Mouse (Mus musculus) neural tube, embryonic 14.5 days (tissue): ENCODE measurements around the gene Tmem117. TPM values are rescaled to one million over a fixed set of nuclear protein-coding genes. Genes with fewer than 3 reads are reported as not detected.

ENCODE experiments used
- ATAC-seq: fragments of 200-750 bp; cut with Nextera tagmentation; 2 replicates; pipeline ENCODE4 v1.8.0; 2017; ENCODE audit warnings: low read depth, mild to moderate bottlenecking, moderate TSS enrichment, moderate library complexity
- H3K27ac ChIP-seq: fragments of 300-500 bp; sonication (generic); 2 replicates; pipeline ENCODE4 v1.5.1; 2014; ENCODE audit warnings: low read depth, mild to moderate bottlenecking, control low read depth, low read length, moderate library complexity, mixed read lengths
- H3K27me3 ChIP-seq: fragments of 300-500 bp; sonication (generic); 2 replicates; pipeline ENCODE4 v1.6.1; 2014; ENCODE audit warnings: low read length; ENCODE audit not compliant: control insufficient read depth, insufficient read depth
- H3K36me3 ChIP-seq: fragments of 300-500 bp; sonication (generic); 2 replicates; pipeline ENCODE4 v1.6.1; 2014; ENCODE audit warnings: low read length, mixed read lengths; ENCODE audit not compliant: control insufficient read depth, insufficient read depth
- H3K4me1 ChIP-seq: fragments of 300-500 bp; sonication (generic); 2 replicates; pipeline ENCODE4 v1.6.1; 2014; ENCODE audit warnings: low read length; ENCODE audit not compliant: control insufficient read depth, insufficient read depth
- H3K4me2 ChIP-seq: fragments of 300-500 bp; sonication (generic); 2 replicates; pipeline ENCODE4 v1.6.1; 2014; ENCODE audit warnings: mild to moderate bottlenecking, low read depth, low read length, control low read depth
- H3K4me3 ChIP-seq: fragments of 300-500 bp; sonication (generic); 2 replicates; pipeline ENCODE4 v1.5.1; 2014; ENCODE audit warnings: low read depth, low read length, control low read depth, mixed read lengths
- H3K9ac ChIP-seq: fragments of 300-500 bp; sonication (generic); replicated peaks from 2 replicates; pipeline ENCODE4 v1.6.1; 2014; ENCODE audit warnings: low read depth, mild to moderate bottlenecking, control low read depth, low read length, mixed read lengths
- H3K9me3 ChIP-seq: fragments of 300-500 bp; sonication (generic); 2 replicates; pipeline ENCODE4 v1.6.1; 2016; ENCODE audit warnings: low read length; ENCODE audit not compliant: control insufficient read depth
- WGBS: fragments of 180-500 bp; shearing (Covaris S2); extraction: QIAGEN DNeasy Blood & Tissue Kit; methylation state at CpG from one replicate; pipeline ENCODE4 v1.1.7; 2014; 5-methylcytosine and 5-hydroxymethylcytosine counted together
- polyA plus RNA-seq: library from polyadenylated mRNA; unstranded; fragments of >200 nt; fragmentation: Nextera tagmentation; extraction: Ambion mirVana; gene quantifications from 2 replicates; pipeline ENCODE4 v1.2.1, GENCODE M21; 2014

The Tmem117 gene
- polyA plus RNA-seq, 1 experiment from 2014 or later, result 19.5 TPM

DNA sequence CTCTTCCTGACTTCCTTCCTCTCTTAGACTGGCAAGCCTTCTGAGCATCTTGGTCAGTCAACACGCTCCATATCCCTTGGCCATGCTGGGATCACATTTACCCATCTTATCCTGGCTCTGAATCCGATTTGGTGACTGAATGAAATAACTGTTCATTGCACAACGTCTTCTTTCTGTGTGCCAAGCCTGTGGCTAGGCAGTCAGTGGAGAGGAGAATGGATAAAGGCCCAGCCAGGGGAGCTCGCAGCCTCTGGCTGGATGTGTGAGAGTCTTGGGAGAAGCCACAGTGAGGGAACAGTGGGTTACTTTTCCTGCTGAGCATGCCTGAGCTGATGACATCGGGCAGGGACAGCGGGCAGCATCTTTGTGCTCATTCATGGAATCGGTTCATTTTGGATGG lies 55.2 kb downstream of the Tmem117 start:
- no peaks in the 10 kb centered on the region for H3K36me3 ChIP-seq
- 85% methylated on average over 7 of the region's 7 CpGs for WGBS
- H3K4me3 ChIP-seq, result no peak overlapping the region
- H3K9ac ChIP-seq, result no peak overlapping the region
- H3K27ac ChIP-seq, result no peak overlapping the region
- no peaks in the 10 kb centered on the region for H3K27me3 ChIP-seq
- H3K9me3 ChIP-seq, result no peaks in the 10 kb centered on the region
- ATAC-seq, result no peak
- no peaks in the 10 kb centered on the region for H3K4me1 ChIP-seq
- no peak overlapping the region for H3K4me2 ChIP-seq

- H3K27ac ChIP-seq, result no peak overlapping the region
- 86% methylated on average over 7 of the region's 7 CpGs for WGBS
- no peak for ATAC-seq
These were observed 58.1 kb downstream of the Tmem117 start for GRCm38 (mm10) chr15:94687176-94687575.

GRCm38 (mm10) chr15:94687629-94688028 lies 58.6 kb downstream of the Tmem117 start:
- WGBS, result 73% methylated on average over 3 of the region's 3 CpGs
- no peak overlapping the region for H3K27ac ChIP-seq
- no peak overlapping the region for H3K4me2 ChIP-seq
- H3K9ac ChIP-seq, result no peak overlapping the region
- ATAC-seq, result no peak
- H3K4me3 ChIP-seq, result no peak overlapping the region
- H3K27me3 ChIP-seq, result no peaks in the 10 kb centered on the region
- H3K4me1 ChIP-seq, result no peaks in the 10 kb centered on the region
- no peaks in the 10 kb centered on the region for H3K36me3 ChIP-seq
- no peaks in the 10 kb centered on the region for H3K9me3 ChIP-seq

More at GRCm38 (mm10) chr15:94687176-94687575, 58.1 kb downstream of the Tmem117 start:
- no peaks in the 10 kb centered on the region for H3K27me3 ChIP-seq
- H3K4me2 ChIP-seq, result no peak overlapping the region
- H3K4me1 ChIP-seq, result no peaks in the 10 kb centered on the region
- H3K9ac ChIP-seq, result no peak overlapping the region
- H3K9me3 ChIP-seq, result no peaks in the 10 kb centered on the region
- H3K36me3 ChIP-seq, result no peaks in the 10 kb centered on the region
- no peak overlapping the region for H3K4me3 ChIP-seq

GRCm38 (mm10) chr15:94689195-94689883 lies 60.3 kb downstream of the Tmem117 start:
- 87% methylated on average over 5 of the region's 5 CpGs for WGBS
- Histone ChIP-seq H3K4me3 (no peak overlapping the region), H3K9me3 (no peaks in the 10 kb centered on the region), H3K4me2 (no peak overlapping the region), H3K27me3 (no peaks in the 10 kb centered on the region), H3K27ac (no peak overlapping the region), H3K9ac (no peak overlapping the region), H3K4me1 (no peaks in the 10 kb centered on the region), H3K36me3 (no peaks in the 10 kb centered on the region)
- no peak for ATAC-seq

DNA sequence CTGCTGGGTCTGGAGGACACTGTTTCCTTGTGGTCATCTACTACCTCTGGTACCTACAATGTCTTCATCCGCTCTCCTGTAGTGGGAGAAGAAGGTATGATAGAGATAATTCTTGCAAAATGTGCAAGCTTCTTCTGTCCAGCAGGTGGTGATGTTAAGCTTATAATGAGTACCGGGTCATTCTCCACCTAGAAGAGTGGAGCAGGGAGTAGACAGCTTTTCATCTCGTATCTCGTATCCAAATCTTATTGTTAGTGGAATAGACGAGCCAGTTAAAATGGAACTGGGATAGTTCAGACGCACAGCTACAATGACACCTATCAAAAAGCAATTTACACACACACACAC lies 60.8 kb downstream of the Tmem117 start:
- Histone ChIP-seq H3K4me1 (no peaks in the 10 kb centered on the region), H3K27me3 (no peaks in the 10 kb centered on the region), H3K27ac (no peak overlapping the region), H3K36me3 (no peaks in the 10 kb centered on the region), H3K9me3 (no peaks in the 10 kb centered on the region), H3K4me2 (no peak overlapping the region), H3K4me3 (no peak overlapping the region), H3K9ac (no peak overlapping the region)
- 68% methylated on average over 6 of the region's 6 CpGs for WGBS
- no peak for ATAC-seq

- H3K27ac ChIP-seq, result no peak overlapping the region
- H3K9ac ChIP-seq, result no peak overlapping the region
- H3K4me2 ChIP-seq, result no peak overlapping the region
- H3K4me3 ChIP-seq, result no peak overlapping the region
- no peaks in the 10 kb centered on the region for H3K4me1 ChIP-seq
- no peaks in the 10 kb centered on the region for H3K9me3 ChIP-seq
- 34% methylated on average over 5 of the region's 5 CpGs for WGBS
- H3K36me3 ChIP-seq, result no peaks in the 10 kb centered on the region
- H3K27me3 ChIP-seq, result no peaks in the 10 kb centered on the region
- ATAC-seq, result no peak
These were observed 93.7 kb downstream of the Tmem117 start for GRCm38 (mm10) chr15:94722759-94723158.

GRCm38 (mm10) chr15:94732104-94732503 lies 103.1 kb downstream of the Tmem117 start:
- no peak overlapping the region for H3K27ac ChIP-seq
- no peaks in the 10 kb centered on the region for H3K9me3 ChIP-seq
- no peaks in the 10 kb centered on the region for H3K4me1 ChIP-seq
- H3K36me3 ChIP-seq, result no peaks in the 10 kb centered on the region
- 35% methylated on average over 4 of the region's 4 CpGs for WGBS
- H3K4me2 ChIP-seq, result no peak overlapping the region
- H3K4me3 ChIP-seq, result no peak overlapping the region
- no peak for ATAC-seq
- H3K27me3 ChIP-seq, result no peaks in the 10 kb centered on the region
- H3K9ac ChIP-seq, result no peak overlapping the region

- Histone ChIP-seq H3K4me3 (no peak overlapping the region), H3K9me3 (no peaks in the 10 kb centered on the region), H3K27ac (no peak overlapping the region), H3K27me3 (no peaks in the 10 kb centered on the region), H3K4me1 (no peaks in the 10 kb centered on the region), H3K4me2 (no peak overlapping the region), H3K9ac (no peak overlapping the region), H3K36me3 (no peaks in the 10 kb centered on the region)
- 22% methylated on average over 4 of the region's 4 CpGs for WGBS
- peak; percentile 82 for ATAC-seq
These were observed 140.2 kb downstream of the Tmem117 start for GRCm38 (mm10) chr15:94769227-94769626.

DNA sequence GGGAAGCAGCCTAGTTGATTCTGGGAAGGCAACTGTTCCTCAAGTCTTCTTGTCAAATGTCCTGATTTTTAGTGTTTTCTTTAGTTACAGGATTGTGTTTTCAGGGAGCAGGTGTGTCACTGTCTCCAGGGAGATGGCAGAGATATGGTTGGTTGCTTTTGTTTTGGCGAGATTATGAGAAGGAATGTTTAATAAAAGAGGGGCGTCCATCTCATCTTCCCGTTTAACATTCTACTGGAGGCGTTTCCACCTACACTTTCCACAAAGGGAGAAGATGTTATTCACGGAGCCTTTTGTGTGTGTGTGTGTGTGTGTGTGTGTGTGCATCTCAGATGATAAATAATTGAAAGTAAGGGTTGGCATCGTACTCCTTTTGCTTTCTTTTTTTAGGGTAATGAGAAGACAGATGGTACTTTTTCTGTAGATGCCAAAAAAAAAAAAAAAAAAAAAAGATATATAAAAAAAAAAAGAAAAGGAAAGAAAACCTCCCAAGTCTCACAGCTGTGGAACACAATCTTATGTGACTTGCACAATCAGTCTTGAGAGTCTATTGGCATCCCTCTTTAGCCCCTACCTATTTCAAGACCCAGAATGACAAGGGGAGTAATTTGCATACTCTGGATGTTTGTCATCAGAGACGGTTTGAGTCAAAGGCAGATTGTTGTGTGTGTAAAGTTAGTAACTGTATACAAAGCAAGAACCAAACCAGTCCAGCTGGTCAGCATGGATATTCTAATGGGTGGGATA lies 142.0 kb downstream of the Tmem117 start:
- 48% methylated on average over 7 of the region's 7 CpGs for WGBS
- Histone ChIP-seq H3K4me1 (no peaks in the 10 kb centered on the region), H3K9me3 (no peaks in the 10 kb centered on the region), H3K4me2 (no peak overlapping the region), H3K9ac (no peak overlapping the region), H3K4me3 (no peak overlapping the region), H3K27me3 (no peaks in the 10 kb centered on the region), H3K36me3 (no peaks in the 10 kb centered on the region), H3K27ac (no peak overlapping the region)
- ATAC-seq, result no peak
